Mouse (Mus musculus): ENCODE data around the gene Gabarapl1. TPM values are rescaled to one million over a fixed set of nuclear protein-coding genes. Genes with fewer than 3 reads are reported as not detected.
A peak's percentile ranks its signal among the peaks of the same experiment; 100 is the strongest.

Gene Gabarapl1
- polyA plus RNA-seq, 1 experiment from 2014 or later = 77.7 TPM

DNA sequence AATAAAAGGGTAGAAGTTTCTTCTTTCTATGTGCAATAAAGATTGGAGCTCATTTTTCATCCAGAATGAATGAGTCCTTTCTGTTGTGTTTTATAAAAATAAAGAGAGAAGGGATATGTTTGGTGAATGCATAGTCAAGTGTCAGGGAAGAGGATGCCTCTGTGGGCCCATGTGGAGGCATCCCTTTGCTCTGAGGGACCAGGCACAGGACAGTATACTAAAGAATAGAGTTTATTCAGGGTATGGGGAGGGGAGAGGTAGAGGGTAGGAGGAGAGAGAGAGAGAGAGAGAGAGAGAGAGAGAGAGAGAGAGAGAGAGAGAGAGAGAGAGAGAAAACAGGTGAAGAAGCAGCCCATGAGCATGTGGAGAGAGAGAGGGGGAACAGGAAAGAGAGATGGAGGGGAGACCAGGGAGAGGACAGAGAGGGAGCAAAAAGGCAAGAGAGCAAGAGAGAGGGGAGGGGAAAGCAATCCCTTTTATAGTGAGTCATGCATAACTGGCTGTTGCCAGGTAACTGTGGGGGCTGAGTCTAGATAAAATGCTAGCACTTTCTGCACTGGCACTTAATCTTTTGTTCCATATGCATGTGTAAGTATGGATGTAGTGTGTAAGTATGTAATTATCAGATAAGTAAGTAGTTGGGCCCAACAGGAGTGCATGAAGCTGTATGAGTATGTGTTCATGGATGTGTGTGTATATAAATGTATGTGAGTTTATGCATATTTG, 24.5 kb downstream of the Gabarapl1 start:
- Histone ChIP-seq H3K4me3 (ENCODE audit: low read length) (no peak overlapping the region), H3K36me3 (ENCODE audit: insufficient read depth, low read length) (no peaks in the 10 kb centered on the region), H3K9ac (replicated peaks; ENCODE audit: low read length) (no peak overlapping the region), H3K9me3 (ENCODE audit: low read length) (no peaks in the 10 kb centered on the region), H3K27me3 (ENCODE audit: insufficient read depth, low read length) (no peaks in the 10 kb centered on the region), H3K4me2 (replicated peaks; ENCODE audit: low read depth, low read length) (no peak overlapping the region), H3K4me1 (ENCODE audit: insufficient read depth, low read length) (no peaks in the 10 kb centered on the region), H3K27ac (ENCODE audit: low read length) (0 out of 2 replicates have a peak overlapping the region, but pooled peaks have one; percentile 24)
- peak; percentile 89 for ATAC-seq (ENCODE audit: low FRiP score, low TSS enrichment)

DNA sequence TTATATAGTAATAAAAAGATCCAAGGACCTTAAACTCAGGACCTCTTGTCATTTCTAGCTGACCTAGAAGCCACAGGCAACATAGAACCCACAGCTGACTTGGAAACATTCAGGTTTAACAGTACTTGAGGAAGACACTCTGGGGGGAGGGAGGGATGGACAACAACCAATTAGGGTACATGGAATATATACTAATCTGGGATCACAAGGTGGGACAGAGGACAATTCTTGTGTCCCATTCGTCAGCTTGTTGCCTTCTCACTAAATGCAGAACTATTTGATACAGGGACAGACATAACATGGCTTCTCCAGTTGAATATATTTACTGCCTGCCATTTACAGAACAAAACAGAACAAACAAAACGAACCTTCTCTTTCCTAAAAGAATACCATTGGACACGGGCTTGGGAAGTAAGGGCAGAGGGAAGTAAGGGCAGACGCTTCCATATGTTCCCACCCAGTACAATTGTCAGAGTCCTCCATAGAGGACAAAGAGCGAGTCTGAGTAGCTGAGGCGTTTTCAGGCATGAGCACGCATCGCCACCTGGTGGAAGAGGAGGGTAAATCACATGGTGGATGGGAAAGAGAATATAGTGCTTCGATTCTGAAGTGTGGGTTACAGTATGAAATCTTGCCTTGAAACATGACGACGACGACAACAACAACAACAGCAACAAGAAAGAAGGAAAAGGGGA, 26.1 kb downstream of the Gabarapl1 start:
- Histone ChIP-seq H3K4me3 (ENCODE audit: low read length) (no peak overlapping the region), H3K27ac (ENCODE audit: low read length) (no peak overlapping the region), H3K4me2 (replicated peaks; ENCODE audit: low read depth, low read length) (no peak overlapping the region), H3K36me3 (ENCODE audit: insufficient read depth, low read length) (no peaks in the 10 kb centered on the region), H3K9me3 (ENCODE audit: low read length) (no peaks in the 10 kb centered on the region), H3K27me3 (ENCODE audit: insufficient read depth, low read length) (no peaks in the 10 kb centered on the region), H3K9ac (replicated peaks; ENCODE audit: low read length) (no peak overlapping the region), H3K4me1 (ENCODE audit: insufficient read depth, low read length) (no peaks in the 10 kb centered on the region)
- 14% methylated on average over 12 of the region's 12 CpGs for WGBS
- peak; percentile 82 for ATAC-seq (ENCODE audit: low FRiP score, low TSS enrichment)

DNA sequence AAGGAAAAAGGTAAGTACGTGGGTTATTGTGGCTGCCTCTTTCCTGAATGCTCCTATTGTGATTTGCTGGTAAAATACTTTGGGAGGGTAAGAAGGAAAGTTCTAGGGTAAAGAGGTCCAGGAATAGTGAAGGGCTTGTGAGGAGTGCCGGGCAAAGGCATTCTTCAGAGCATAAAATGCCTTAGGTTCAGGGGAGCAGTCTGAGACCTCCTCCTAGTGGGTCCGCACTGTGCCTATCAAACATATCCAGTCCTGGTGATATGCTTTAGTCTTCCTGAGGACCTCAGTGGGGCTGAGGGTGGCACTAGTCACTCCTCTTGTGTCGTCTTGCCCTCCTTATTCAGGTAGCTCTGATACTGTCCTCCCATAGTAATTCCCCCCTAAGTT, 26.7 kb downstream of the Gabarapl1 start:
- ATAC-seq (ENCODE audit: low FRiP score, low TSS enrichment) = no peak
- H3K4me3 ChIP-seq (ENCODE audit: low read length) = no peak overlapping the region
- no peaks in the 10 kb centered on the region for H3K4me1 ChIP-seq (ENCODE audit: insufficient read depth, low read length)
- H3K27me3 ChIP-seq (ENCODE audit: insufficient read depth, low read length) = no peaks in the 10 kb centered on the region
- 53% methylated on average over 4 of the region's 4 CpGs for WGBS
- H3K9ac ChIP-seq (replicated peaks; ENCODE audit: low read length) = no peak overlapping the region
- H3K9me3 ChIP-seq (ENCODE audit: low read length) = no peaks in the 10 kb centered on the region
- no peaks in the 10 kb centered on the region for H3K36me3 ChIP-seq (ENCODE audit: insufficient read depth, low read length)
- H3K4me2 ChIP-seq (replicated peaks; ENCODE audit: low read depth, low read length) = no peak overlapping the region
- no peak overlapping the region for H3K27ac ChIP-seq (ENCODE audit: low read length)

DNA sequence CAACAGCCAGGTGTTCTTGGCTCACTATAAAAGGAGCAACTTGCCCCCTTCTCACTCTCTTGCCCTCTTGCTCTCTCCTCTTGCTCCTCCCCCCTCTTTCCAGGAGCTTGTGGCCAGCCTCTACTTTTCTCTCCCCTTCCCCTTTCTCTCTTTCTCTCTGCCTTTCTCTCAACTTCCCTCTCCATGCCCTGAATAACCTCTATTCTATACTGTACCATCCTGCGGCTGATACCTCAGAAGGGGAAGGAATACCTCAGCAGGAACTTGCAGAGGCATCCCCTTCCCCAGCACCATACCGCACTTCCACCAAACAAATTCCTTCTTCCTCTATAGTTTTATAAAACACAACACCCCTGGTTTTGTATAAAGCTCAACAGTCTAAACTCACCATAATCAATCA, 32.3 kb downstream of the Gabarapl1 start:
- 79% methylated on average over 2 of the region's 2 CpGs for WGBS
- no peak for ATAC-seq (ENCODE audit: low FRiP score, low TSS enrichment)

DNA sequence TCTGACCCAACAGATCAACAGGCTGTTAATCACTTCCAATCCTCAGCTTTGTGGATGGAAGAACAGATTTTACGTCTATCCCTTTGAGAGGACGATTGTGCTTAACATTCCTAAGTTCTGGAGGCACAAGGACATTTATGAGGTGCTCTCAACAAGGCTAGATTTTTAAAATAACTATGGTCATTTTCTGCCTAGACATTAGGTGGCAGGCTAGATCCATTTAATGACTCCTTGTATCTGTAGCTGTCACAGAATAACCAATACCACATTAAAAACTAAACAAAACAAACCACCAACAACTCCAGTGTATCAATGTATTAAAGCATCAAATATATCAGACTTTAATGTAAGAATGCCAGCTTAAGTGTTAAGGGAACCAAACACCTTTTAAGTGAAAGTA, 42.4 kb downstream of the Gabarapl1 start:
- ATAC-seq (ENCODE audit: low FRiP score, low TSS enrichment) = no peak
- no peak overlapping the region for H3K4me2 ChIP-seq (replicated peaks; ENCODE audit: low read depth, low read length)
- H3K27me3 ChIP-seq (ENCODE audit: insufficient read depth, low read length) = no peaks in the 10 kb centered on the region
- H3K27ac ChIP-seq (ENCODE audit: low read length) = no peak overlapping the region
- WGBS = 14% methylated on average over 2 of the region's 2 CpGs
- H3K9me3 ChIP-seq (ENCODE audit: low read length) = no peaks in the 10 kb centered on the region
- H3K36me3 ChIP-seq (ENCODE audit: insufficient read depth, low read length) = no peaks in the 10 kb centered on the region
- no peak overlapping the region for H3K9ac ChIP-seq (replicated peaks; ENCODE audit: low read length)
- H3K4me1 ChIP-seq (ENCODE audit: insufficient read depth, low read length) = no peaks in the 10 kb centered on the region
- H3K4me3 ChIP-seq (ENCODE audit: low read length) = no peak overlapping the region

More for the DNA sequence above, 32.3 kb downstream of the Gabarapl1 start:
- no peak overlapping the region for H3K27ac ChIP-seq (ENCODE audit: low read length)
- H3K4me2 ChIP-seq (replicated peaks; ENCODE audit: low read depth, low read length) = no peak overlapping the region
- H3K9me3 ChIP-seq (ENCODE audit: low read length) = no peaks in the 10 kb centered on the region
- H3K9ac ChIP-seq (replicated peaks; ENCODE audit: low read length) = no peak overlapping the region
- H3K27me3 ChIP-seq (ENCODE audit: insufficient read depth, low read length) = no peaks in the 10 kb centered on the region
- no peaks in the 10 kb centered on the region for H3K4me1 ChIP-seq (ENCODE audit: insufficient read depth, low read length)
- H3K36me3 ChIP-seq (ENCODE audit: insufficient read depth, low read length) = no peaks in the 10 kb centered on the region
- H3K4me3 ChIP-seq (ENCODE audit: low read length) = no peak overlapping the region

DNA sequence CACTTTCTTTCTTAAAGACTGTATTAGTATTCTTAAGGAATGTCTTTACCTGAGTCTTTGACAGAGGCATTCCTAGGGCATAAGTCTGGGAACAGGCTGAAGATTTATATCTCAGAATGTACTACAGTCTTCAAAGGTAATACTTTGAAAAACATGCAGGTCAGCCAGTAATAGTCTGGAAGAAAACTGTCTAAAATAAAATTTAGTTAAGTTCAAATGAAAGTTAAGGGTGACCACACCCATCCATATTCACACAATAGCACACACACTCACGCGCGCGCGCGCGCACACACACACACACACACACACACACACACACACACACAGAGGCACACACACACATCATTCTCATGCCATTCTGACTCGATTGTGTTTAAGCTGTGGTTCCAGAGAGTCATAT, 44.6 kb downstream of the Gabarapl1 start, which contains the start of gene Klre1:
Gene Klre1 (plus strand): TSS at position 301 of the 400 bp plus-strand sequence.
- no peak within 1 kb of the TSS for H3K4me3 ChIP-seq (ENCODE audit: low read length)
- H3K27me3 ChIP-seq (ENCODE audit: insufficient read depth, low read length) = no peaks in the 10 kb centered on the region
- WGBS = 94% methylated on average over 8 of the region's 8 CpGs
- H3K4me2 ChIP-seq (replicated peaks; ENCODE audit: low read depth, low read length) = no peak within 1 kb of the TSS
- no peaks in the 10 kb centered on the region for H3K4me1 ChIP-seq (ENCODE audit: insufficient read depth, low read length)
- no peaks in the 10 kb centered on the region for H3K36me3 ChIP-seq (ENCODE audit: insufficient read depth, low read length)
- H3K9ac ChIP-seq (replicated peaks; ENCODE audit: low read length) = no peak within 1 kb of the TSS
- ATAC-seq (ENCODE audit: low FRiP score, low TSS enrichment) = no peak
- no peak within 1 kb of the TSS for H3K27ac ChIP-seq (ENCODE audit: low read length)
- H3K9me3 ChIP-seq (ENCODE audit: low read length) = no peaks in the 10 kb centered on the region

DNA sequence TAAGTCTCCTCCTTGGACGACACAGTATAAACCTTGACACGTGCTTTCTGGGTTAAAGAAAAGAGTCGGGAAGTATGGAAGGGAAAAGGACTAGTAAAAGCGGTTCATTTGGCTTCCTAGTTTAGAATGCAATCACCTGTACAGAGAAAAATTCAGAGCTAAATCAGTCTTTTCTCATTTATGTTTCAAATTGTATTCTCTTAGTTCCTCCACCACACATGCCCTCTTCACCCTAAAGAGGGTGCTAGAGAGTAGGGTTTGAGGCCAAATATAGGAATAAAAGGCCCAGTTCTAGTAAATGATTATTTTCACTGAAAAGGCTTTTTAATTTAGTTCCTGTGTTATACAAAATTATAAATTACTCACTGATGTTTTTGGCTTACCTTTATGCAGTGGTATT, 48.3 kb downstream of the Gabarapl1 start:
- Histone ChIP-seq H3K36me3 (ENCODE audit: insufficient read depth, low read length) (no peaks in the 10 kb centered on the region), H3K27me3 (ENCODE audit: insufficient read depth, low read length) (no peaks in the 10 kb centered on the region), H3K27ac (ENCODE audit: low read length) (no peak overlapping the region), H3K4me2 (replicated peaks; ENCODE audit: low read depth, low read length) (no peak overlapping the region), H3K4me1 (ENCODE audit: insufficient read depth, low read length) (no peaks in the 10 kb centered on the region), H3K9me3 (ENCODE audit: low read length) (no peaks in the 10 kb centered on the region), H3K9ac (replicated peaks; ENCODE audit: low read length) (no peak overlapping the region), H3K4me3 (ENCODE audit: low read length) (no peak overlapping the region)
- WGBS = 58% methylated on average over 4 of the region's 4 CpGs
- ATAC-seq (ENCODE audit: low FRiP score, low TSS enrichment) = no peak

DNA sequence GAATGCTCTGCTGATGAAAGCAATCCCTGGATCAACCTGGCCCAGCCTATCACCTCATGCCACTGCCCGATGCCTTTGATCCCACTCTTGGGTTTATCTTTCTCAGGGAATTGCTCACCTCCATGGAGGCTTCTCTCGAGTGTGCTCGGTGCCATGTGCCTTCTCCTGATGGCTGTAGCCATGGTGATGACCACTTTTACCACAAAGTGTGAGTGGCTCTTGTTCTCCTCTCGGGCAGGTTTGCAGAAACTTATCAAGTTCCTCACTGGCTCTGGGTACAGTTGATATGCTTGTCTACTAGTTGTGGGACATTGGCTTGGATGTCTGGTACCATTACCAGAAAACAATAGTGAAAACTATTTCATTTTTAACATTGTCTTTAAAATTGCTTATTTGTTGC, 48.9 kb downstream of the Gabarapl1 start:
- no peak overlapping the region for H3K4me3 ChIP-seq (ENCODE audit: low read length)
- H3K36me3 ChIP-seq (ENCODE audit: insufficient read depth, low read length) = no peaks in the 10 kb centered on the region
- no peak overlapping the region for H3K9ac ChIP-seq (replicated peaks; ENCODE audit: low read length)
- no peak for ATAC-seq (ENCODE audit: low FRiP score, low TSS enrichment)
- H3K27ac ChIP-seq (ENCODE audit: low read length) = no peak overlapping the region
- H3K9me3 ChIP-seq (ENCODE audit: low read length) = no peaks in the 10 kb centered on the region
- H3K4me1 ChIP-seq (ENCODE audit: insufficient read depth, low read length) = no peaks in the 10 kb centered on the region
- WGBS = 76% methylated on average over 4 of the region's 4 CpGs
- H3K27me3 ChIP-seq (ENCODE audit: insufficient read depth, low read length) = no peaks in the 10 kb centered on the region
- no peak overlapping the region for H3K4me2 ChIP-seq (replicated peaks; ENCODE audit: low read depth, low read length)

DNA sequence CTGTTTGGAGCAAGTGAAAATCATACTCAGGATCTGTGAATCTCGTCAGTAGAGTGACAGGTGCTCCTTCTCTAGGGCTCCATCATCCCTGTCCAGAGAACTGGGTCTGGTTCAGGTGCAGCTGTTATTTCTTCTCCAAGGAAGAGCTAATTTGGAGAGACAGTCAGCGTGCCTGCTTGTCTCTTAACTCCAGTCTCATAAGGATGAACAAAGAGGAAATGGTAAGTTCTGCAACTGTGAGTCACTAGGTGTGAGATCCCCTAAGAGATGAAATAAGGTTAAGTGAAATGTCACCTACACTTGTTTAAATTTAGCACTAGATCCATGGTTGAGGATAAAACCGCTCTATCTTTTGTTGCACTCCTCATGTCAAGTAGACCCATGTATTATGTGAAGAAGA, 50.1 kb downstream of the Gabarapl1 start:
- Histone ChIP-seq H3K27me3 (ENCODE audit: insufficient read depth, low read length) (no peaks in the 10 kb centered on the region), H3K36me3 (ENCODE audit: insufficient read depth, low read length) (no peaks in the 10 kb centered on the region), H3K4me3 (ENCODE audit: low read length) (no peak overlapping the region), H3K9me3 (ENCODE audit: low read length) (no peaks in the 10 kb centered on the region), H3K4me1 (ENCODE audit: insufficient read depth, low read length) (no peaks in the 10 kb centered on the region), H3K4me2 (replicated peaks; ENCODE audit: low read depth, low read length) (no peak overlapping the region), H3K9ac (replicated peaks; ENCODE audit: low read length) (no peak overlapping the region), H3K27ac (ENCODE audit: low read length) (no peak overlapping the region)
- 80% methylated on average over 3 of the region's 3 CpGs for WGBS
- ATAC-seq (ENCODE audit: low FRiP score, low TSS enrichment) = no peak

DNA sequence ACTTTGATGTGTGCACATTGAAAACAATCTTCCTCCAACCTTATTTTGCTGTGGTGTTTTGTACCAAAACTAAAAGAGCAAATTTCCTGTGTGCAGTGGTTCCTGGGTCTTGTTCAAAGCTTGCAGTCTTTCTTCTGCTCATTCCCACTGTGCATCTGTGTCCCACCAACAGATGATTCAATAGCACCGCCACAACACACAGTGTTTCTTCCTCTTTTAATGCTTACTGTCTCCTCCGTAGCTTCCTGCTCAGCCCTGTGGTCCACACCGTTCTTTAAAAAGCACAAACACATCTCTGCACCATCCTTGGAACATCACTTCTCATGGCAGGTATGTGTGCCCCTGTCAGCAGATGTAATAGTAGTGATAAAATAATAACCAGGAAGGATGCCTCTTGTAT, 58.5 kb downstream of the Gabarapl1 start, which contains the start of gene Klrd1:
Gene Klrd1 (plus strand): TSS at position 275 of the 400 bp plus-strand sequence.
- Histone ChIP-seq H3K9me3 (ENCODE audit: low read length) (no peaks in the 10 kb centered on the region), H3K36me3 (ENCODE audit: insufficient read depth, low read length) (no peaks in the 10 kb centered on the region), H3K4me1 (ENCODE audit: insufficient read depth, low read length) (no peaks in the 10 kb centered on the region), H3K27ac (ENCODE audit: low read length) (no peak within 1 kb of the TSS), H3K27me3 (ENCODE audit: insufficient read depth, low read length) (no peaks in the 10 kb centered on the region), H3K4me2 (replicated peaks; ENCODE audit: low read depth, low read length) (no peak within 1 kb of the TSS), H3K9ac (replicated peaks; ENCODE audit: low read length) (no peak within 1 kb of the TSS), H3K4me3 (ENCODE audit: low read length) (no peak within 1 kb of the TSS)
- WGBS = 90% methylated on average over 3 of the region's 3 CpGs
- ATAC-seq (ENCODE audit: low FRiP score, low TSS enrichment) = no peak
